Mouse (Mus musculus) small intestine, adult 2 months (tissue): ENCODE data around the gene Aifm1.

Experiments
- CTCF ChIP-seq: fragments of 200-500 bp; IDR thresholded peaks from 2 replicates; pipeline ENCODE4 v1.5.1; 2012; ENCODE audit warnings: low read depth, mild to moderate bottlenecking, control low read depth, inconsistent platforms, low read length, moderate library complexity, mixed read lengths; ENCODE audit not compliant: insufficient replicate concordance, insufficient read length; ENCODE audit errors: extremely low read depth
- POLR2A ChIP-seq: fragments of 200-500 bp; IDR thresholded peaks from 2 replicates; pipeline ENCODE4 v1.6.1; 2012; ENCODE audit warnings: low read depth, mild to moderate bottlenecking, control low read depth, inconsistent platforms, low read length, moderate library complexity

GRCm38 (mm10) chrX:48428241-48428640 is 85.1 kb downstream of the Aifm1 start:
- TF ChIP-seq CTCF (no peak), POLR2A (no peak)
